Mouse (Mus musculus): ENCODE measurements around the gene Frrs1. TPM values are rescaled to one million over a fixed set of nuclear protein-coding genes. Genes with fewer than 3 reads are reported as not detected.

Frrs1 gene
- total RNA-seq, 2 experiments from 2014 or later = 0.74 to 1.3 TPM

DNA sequence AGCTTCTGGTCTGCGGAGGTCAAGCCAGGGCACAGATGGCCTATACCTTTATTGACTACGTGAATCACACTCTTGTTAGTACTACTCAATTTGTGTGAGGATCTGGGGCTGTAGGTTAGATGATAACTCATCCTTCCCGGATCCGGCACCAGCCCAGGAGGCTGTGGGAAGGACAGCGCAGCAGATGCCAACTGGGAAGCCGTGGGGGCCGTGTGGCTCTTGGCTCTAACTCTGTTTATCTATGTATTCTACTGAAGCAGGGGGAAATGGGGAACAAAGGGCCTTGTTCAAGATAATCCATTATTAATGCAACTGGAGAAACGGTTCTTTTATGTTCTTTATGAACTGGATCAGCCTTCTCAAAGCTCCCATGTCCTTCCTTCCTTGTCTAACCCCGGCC is 47.3 kb downstream of the Frrs1 start:
- DNase-seq (ENCODE audit: low spot score in 2 of 2) = peak in 1 of 2 experiments; percentile 49

DNA sequence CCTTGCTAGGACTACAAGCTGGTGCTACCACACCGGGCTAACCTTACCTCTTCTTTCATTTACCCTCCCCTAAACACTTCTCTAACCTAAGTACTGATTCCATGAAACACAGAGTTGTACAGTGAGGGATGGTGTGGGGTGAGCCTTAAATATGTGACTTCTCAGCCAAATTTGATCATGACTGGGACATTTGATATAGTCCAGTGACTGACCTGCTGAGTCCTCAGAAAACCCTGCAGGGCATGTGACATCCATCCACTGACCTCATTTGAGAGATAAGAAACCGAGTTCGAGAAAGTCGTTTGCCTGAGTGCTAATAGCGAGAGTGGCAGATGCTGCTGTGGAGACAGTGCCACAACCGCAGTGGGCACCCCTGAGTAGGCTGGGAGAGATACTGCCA is 55.1 kb downstream of the Frrs1 start:
- DNase-seq (ENCODE audit: low spot score in 2 of 2) = no peak

- DNase-seq (ENCODE audit: low spot score in 2 of 2) = no peak
Observed at GRCm38 (mm10) chr3:116914931-116915330, 55.7 kb downstream of the Frrs1 start.

DNA sequence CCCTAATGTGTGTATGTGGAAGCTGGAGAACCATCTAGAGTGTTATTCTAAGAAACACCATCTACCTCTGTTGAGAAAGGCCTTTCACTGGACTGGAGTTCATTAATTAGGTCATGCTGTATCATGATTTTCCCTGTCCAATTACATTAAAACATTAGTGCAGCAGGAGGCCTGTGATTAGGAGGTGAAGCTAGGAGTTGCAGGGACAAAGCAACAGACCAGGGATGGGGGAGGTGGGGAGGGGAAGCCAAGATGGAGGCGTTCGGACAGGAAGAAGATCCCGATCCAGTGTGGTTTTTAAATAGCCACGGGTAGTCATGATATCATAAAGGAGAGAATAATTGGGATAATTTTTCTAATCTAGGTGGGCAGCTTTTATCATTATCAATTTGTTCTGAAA is 57.8 kb downstream of the Frrs1 start:
- no peak for DNase-seq (ENCODE audit: low spot score in 2 of 2)

DNA sequence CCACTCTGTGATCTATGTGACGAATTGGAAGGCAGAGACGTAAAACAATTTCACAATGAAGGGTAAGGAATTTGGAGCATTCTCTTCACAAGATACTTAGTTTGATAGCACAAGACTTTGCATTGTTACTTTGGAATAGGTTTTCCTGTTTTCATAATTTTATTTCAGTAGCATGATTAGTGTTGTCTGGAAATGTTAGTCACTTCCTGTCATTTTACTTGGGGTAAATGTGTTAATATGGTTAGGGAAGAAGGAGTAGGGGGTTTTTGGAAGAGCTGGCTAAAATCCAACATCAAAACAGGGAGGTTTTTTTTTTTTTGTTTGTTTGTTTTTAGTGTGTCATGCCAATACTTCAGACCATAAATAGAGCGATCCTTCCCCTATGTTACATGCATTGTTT is 62.3 kb downstream of the Frrs1 start:
- no peak for DNase-seq (ENCODE audit: low spot score in 2 of 2)

DNA sequence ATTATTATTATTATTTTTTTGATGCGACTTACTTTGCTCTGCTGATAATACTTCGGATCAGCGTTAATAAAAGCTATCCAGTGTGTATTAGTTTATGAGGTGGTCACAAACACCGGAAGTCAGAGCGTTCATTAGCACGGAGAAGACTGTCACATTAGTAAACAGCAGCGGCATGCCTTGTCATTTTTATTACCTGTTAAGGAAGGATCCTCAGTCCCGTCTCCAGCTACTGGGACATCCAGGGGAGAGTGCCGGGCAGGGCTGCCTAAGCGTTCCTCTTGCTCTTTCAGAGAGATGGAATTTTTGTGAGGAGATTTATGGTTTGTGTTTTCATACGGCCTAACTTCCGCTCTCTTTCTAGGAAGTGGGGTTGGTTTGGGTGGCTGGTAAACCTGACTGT is 63.8 kb downstream of the Frrs1 start:
- no peak for DNase-seq (ENCODE audit: low spot score in 2 of 2)

DNA sequence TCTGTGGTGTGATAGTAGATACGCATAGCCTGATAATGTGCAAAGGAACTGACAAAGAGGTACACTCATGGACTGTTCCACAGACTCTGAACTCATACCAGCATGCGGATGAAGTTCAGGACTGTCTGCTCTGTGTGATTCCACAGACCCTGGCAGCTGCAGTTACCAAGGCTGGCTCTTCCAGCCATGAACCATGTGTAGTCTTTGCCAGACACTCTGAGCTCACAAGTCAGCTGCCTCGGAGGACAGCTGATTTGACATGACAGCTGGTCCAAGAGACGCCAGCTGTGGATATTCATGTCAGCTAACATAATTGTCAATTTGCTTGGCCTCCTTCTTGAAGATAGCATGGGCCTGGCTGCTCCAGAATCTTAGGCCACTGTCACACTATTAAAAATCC is 69.7 kb downstream of the Frrs1 start:
- no peak for DNase-seq (ENCODE audit: low spot score in 2 of 2)

GRCm38 (mm10) chr3:116933158-116933557 is 73.9 kb downstream of the Frrs1 start:
- DNase-seq (ENCODE audit: low spot score in 2 of 2) = no peak

GRCm38 (mm10) chr3:116936934-116937691 is 77.8 kb downstream of the Frrs1 start:
- DNase-seq (ENCODE audit: low spot score in 2 of 2) = no peak

DNA sequence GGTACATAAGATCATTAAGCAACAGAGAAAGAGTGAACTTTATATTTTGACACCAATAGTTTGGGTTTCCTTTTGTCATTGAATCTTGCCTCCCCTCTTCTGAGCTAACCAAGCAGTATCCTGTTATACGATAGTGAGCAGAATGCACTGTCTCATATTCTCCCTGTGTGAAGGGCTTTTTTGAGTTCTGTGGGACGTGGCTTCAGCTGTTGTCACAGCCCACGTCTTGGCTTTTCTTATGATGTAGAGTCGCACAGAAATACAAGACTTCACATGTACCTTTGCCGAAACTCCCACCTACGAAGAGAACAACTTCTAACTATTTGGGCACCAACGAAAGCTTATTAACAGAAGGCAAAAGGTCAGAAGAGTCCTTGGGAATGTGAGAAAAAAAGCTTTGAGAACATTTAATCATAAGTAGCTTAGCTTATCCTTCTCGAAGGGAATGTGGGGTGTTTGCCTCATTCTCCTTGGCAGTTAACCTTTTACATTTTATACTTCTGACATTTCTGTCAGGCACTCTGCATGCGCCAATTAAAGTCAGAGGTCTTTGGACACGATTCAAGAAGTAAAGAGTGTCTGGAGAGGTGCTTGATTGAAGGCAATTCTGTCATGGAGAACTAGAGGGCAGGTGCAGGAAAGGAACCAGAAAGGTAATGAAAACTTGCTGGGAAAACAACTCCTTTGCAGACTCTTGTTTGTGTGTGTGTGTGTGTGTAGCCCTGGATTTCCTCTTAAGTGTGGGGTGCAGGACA is 81.7 kb downstream of the Frrs1 start:
- DNase-seq (ENCODE audit: low spot score in 2 of 2) = peak; percentile 23 to 65

DNA sequence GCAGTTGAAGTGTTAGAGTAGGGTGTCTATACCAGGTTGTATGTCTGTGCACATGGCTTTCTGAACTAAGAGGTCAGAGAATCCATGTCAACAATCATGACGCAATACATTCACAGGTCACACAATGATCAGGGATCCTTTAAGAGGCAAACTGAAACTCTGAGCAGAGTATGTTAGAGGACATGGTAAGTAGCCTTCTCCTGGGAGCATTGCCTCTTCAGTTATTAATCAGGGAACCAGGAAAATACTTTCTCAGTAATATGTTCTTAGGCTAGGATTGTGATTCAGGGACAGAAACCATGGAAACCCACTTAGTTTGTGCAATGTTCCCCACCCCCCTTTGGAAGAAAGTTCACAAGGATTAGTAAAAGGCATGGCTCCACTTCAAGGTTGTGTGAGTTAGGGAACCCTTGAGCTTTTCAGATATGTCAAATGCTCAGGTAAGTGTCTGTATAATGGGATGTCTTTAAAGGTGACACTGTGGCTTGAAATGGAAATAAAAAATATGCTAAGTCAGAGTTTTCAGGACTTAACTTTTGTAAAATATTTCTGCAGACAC is 82.4 kb downstream of the Frrs1 start:
- no peak for DNase-seq (ENCODE audit: low spot score in 2 of 2)

- no peak for DNase-seq (ENCODE audit: low spot score in 2 of 2)
Observed at GRCm38 (mm10) chr3:116942751-116943150, 83.5 kb downstream of the Frrs1 start.

DNA sequence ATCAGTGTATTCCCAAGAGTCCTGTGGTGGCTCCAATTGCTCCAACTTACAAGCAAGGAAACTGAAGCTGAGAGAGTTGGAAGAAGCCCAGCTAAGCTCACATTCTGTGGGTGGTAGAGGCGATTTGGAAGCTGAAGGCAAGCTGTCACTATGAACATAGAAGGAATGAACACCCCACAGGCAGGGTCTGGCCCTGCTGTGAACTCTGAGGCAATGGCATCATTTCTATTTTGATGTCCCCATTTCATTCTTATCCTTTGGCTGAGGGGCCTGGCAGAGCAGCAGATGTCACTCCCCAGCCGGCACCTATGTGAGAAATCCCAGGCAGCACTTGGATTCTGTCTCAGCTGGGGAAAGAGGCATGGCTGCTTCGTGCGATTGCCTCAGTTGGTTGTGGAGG is 84.2 kb downstream of the Frrs1 start:
- DNase-seq (ENCODE audit: low spot score in 2 of 2) = peak; percentile 20 to 73

- DNase-seq (ENCODE audit: low spot score in 2 of 2) = no peak
Observed at GRCm38 (mm10) chr3:116946476-116946875, 87.2 kb downstream of the Frrs1 start.

DNA sequence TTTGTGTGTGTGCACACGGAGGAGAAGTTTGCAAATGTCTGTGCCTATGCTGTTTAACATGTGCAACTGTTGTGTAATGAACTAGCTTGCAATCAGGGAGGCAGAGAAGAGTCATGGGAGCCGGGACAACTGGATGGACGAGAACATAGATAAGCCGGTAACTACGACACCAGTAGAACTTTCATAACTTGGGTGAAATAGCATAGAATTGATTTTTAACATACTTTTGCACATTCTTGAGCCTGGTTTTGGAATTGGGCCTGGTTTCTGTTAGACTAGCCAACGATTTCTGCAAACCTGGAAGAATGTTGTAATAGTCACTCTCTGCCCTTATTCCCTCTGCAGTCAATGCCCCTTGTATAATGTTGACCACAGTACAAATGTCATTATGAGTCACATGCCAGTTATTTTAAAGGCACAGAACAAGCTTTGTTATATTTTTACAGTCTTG is 91.4 kb downstream of the Frrs1 start:
- no peak for DNase-seq (ENCODE audit: low spot score in 2 of 2)

DNA sequence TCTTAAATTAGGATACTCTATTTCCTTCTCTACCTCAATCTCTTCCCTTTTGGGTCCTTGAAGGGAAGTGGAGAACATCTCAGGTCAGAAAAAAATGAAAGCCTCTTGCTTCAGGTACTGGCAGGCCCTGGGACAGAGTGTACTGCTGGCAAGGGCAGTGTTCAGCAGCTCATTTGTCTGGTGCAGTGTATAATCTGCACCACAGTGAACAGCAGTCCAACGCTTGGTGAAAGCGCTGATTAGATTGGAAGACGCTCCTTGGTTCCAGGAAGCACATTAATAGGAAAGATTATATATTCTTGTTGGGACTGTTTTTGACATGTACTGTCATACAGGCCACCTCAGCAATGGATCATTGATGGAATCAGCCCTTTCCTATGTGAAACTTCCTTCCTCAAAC is 92.2 kb downstream of the Frrs1 start:
- no peak for DNase-seq (ENCODE audit: low spot score in 2 of 2)

GRCm38 (mm10) chr3:116952242-116952899 is 93.1 kb downstream of the Frrs1 start:
- no peak for DNase-seq (ENCODE audit: low spot score in 2 of 2)

GRCm38 (mm10) chr3:116953366-116953765 is 94.1 kb downstream of the Frrs1 start:
- DNase-seq (ENCODE audit: low spot score in 2 of 2) = no peak

GRCm38 (mm10) chr3:116955061-116955460 is 95.8 kb downstream of the Frrs1 start:
- DNase-seq (ENCODE audit: low spot score in 2 of 2) = no peak
